Mouse (Mus musculus) hindbrain, embryonic 16.5 days (tissue): ENCODE data around the gene Gpr85. TPM values are rescaled to one million over a fixed set of nuclear protein-coding genes. Genes with fewer than 3 reads are reported as not detected.

Experiments used
- ATAC-seq: fragments of 200-750 bp; cut with Nextera tagmentation; 2 replicates; pipeline ENCODE4 v1.8.0; 2017; ENCODE audit warnings: moderate TSS enrichment, moderate library complexity
- H3K27ac ChIP-seq: fragments of 300-500 bp; sonication (generic); 2 replicates; pipeline ENCODE4 v1.5.1; 2014; ENCODE audit warnings: low read depth, mild to moderate bottlenecking, control low read depth, low read length, moderate library complexity
- H3K27me3 ChIP-seq: fragments of 300-500 bp; sonication (generic); replicated peaks from 2 replicates; pipeline ENCODE4 v1.6.1; 2014; ENCODE audit warnings: low read length; ENCODE audit not compliant: control insufficient read depth, insufficient read depth
- H3K36me3 ChIP-seq: fragments of 300-500 bp; sonication (generic); 2 replicates; pipeline ENCODE4 v1.6.1; 2014; ENCODE audit warnings: mild to moderate bottlenecking, low read length, moderate library complexity, mixed read lengths; ENCODE audit not compliant: control insufficient read depth, insufficient read depth
- H3K4me1 ChIP-seq: fragments of 300-500 bp; sonication (generic); 2 replicates; pipeline ENCODE4 v1.6.1; 2014; ENCODE audit warnings: low read depth, low read length; ENCODE audit not compliant: control insufficient read depth, insufficient read depth
- H3K4me2 ChIP-seq: fragments of 300-500 bp; sonication (generic); 2 replicates; pipeline ENCODE4 v1.6.1; 2014; ENCODE audit warnings: mild to moderate bottlenecking, low read length, control low read depth, moderate library complexity
- H3K4me3 ChIP-seq: fragments of 300-500 bp; sonication (generic); 2 replicates; pipeline ENCODE4 v1.5.1; 2014; ENCODE audit warnings: mild to moderate bottlenecking, low read length, control low read depth, moderate library complexity
- H3K9ac ChIP-seq: fragments of 300-500 bp; sonication (generic); 2 replicates; pipeline ENCODE4 v1.6.1; 2014; ENCODE audit warnings: low read depth, mild to moderate bottlenecking, control low read depth, low read length, moderate library complexity
- H3K9me3 ChIP-seq: fragments of 300-500 bp; sonication (generic); 2 replicates; pipeline ENCODE4 v1.6.1; 2014; ENCODE audit warnings: mild to moderate bottlenecking, low read length, moderate library complexity; ENCODE audit not compliant: control insufficient read depth
- WGBS: fragments of 180-500 bp; shearing (Covaris S2); extraction: QIAGEN DNeasy Blood & Tissue Kit; methylation state at CpG from one replicate; pipeline ENCODE4 v1.1.7; 2014; 5-methylcytosine and 5-hydroxymethylcytosine counted together
- polyA plus RNA-seq: library from polyadenylated mRNA; unstranded; fragments of >200 nt; fragmentation: Nextera tagmentation; extraction: Ambion mirVana; gene quantifications from 2 replicates; pipeline ENCODE4 v1.2.1, GENCODE M21; 2015

The Gpr85 gene
- polyA plus RNA-seq, 1 experiment from 2014 or later, result 95.1 TPM

GRCm38 (mm10) chr6:13832770-13833169, 7.0 kb downstream of the Gpr85 start:
- Histone ChIP-seq H3K4me1 (peaks cover 9% of the 10 kb centered on the region), H3K4me2 (peak overlapping the region; percentile 51), H3K27ac (no peak overlapping the region), H3K36me3 (no peaks in the 10 kb centered on the region), H3K9me3 (no peaks in the 10 kb centered on the region), H3K4me3 (no peak overlapping the region; the same call in 1 of the 2 replicates), H3K27me3 (no peaks in the 10 kb centered on the region), H3K9ac (no peak overlapping the region)
- 53% methylated on average over 2 of the region's 2 CpGs for WGBS
- ATAC-seq, result no peak

GRCm38 (mm10) chr6:13828877-13829276, 10.9 kb downstream of the Gpr85 start:
- Histone ChIP-seq H3K4me3 (no peak overlapping the region), H3K4me1 (peaks cover 9% of the 10 kb centered on the region), H3K27ac (no peak overlapping the region), H3K36me3 (no peaks in the 10 kb centered on the region), H3K27me3 (no peaks in the 10 kb centered on the region), H3K4me2 (no peak overlapping the region), H3K9ac (no peak overlapping the region), H3K9me3 (no peaks in the 10 kb centered on the region)
- 84% methylated on average over 1 of the region's 1 CpGs for WGBS
- ATAC-seq, result no peak

DNA sequence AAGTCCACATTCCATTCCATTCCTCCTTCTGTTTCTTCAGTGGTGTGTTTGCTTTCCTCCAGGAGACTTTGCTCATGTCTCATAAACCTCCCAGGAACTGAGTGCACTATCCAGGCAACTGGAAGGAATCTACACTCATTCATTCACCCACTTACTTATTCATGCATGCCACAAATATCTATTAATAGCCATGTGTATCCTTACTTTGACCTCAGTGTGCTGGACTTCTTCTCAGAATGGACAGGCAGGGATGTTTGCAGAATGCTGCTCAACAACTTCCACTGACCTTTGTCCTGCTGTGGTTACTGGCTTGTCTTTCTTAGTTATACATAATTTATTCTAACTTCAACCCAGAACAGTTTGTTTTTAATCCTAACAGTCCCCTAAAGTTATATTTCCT, 23.1 kb downstream of the Gpr85 start:
- H3K4me3 ChIP-seq, result no peak overlapping the region
- no peaks in the 10 kb centered on the region for H3K9me3 ChIP-seq
- no peak overlapping the region for H3K27ac ChIP-seq
- no peaks in the 10 kb centered on the region for H3K4me1 ChIP-seq
- H3K36me3 ChIP-seq, result no peaks in the 10 kb centered on the region
- no peak overlapping the region for H3K9ac ChIP-seq
- H3K4me2 ChIP-seq, result no peak overlapping the region
- no peak for ATAC-seq
- H3K27me3 ChIP-seq, result no peaks in the 10 kb centered on the region

GRCm38 (mm10) chr6:13812157-13812556, 27.6 kb downstream of the Gpr85 start:
- ATAC-seq, result no peak
- H3K36me3 ChIP-seq, result no peaks in the 10 kb centered on the region
- H3K4me1 ChIP-seq, result no peaks in the 10 kb centered on the region
- no peak overlapping the region for H3K9ac ChIP-seq
- H3K27me3 ChIP-seq, result no peaks in the 10 kb centered on the region
- no peak overlapping the region for H3K4me3 ChIP-seq
- H3K9me3 ChIP-seq, result no peaks in the 10 kb centered on the region
- H3K4me2 ChIP-seq, result no peak overlapping the region
- no peak overlapping the region for H3K27ac ChIP-seq
- WGBS, result 80% methylated on average over 4 of the region's 4 CpGs

DNA sequence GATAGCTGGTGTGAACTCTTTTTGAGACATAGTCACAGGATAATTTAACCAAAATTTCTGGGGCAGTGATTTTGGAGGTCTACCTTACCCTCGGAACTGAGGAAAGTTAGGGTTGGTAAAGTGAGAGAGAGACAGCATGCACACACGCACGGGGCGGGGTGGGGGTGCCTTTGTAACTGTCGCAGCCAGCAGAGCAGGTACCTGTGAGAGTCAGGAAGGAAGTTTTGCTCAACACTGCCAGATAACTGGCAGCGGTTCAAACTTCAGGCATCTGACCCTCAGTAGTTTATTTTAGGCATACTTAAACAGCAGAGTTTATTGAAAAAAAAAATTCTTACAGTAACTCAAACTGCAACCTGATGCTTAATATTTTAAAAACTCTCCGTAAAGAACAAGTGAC, 39.7 kb downstream of the Gpr85 start:
- no peaks in the 10 kb centered on the region for H3K36me3 ChIP-seq
- no peak overlapping the region for H3K9ac ChIP-seq
- no peak overlapping the region for H3K4me3 ChIP-seq
- no peak overlapping the region for H3K27ac ChIP-seq
- no peaks in the 10 kb centered on the region for H3K4me1 ChIP-seq
- H3K27me3 ChIP-seq, result no peaks in the 10 kb centered on the region
- no peak for ATAC-seq
- WGBS, result 76% methylated on average over 7 of the region's 7 CpGs
- no peak overlapping the region for H3K4me2 ChIP-seq
- no peaks in the 10 kb centered on the region for H3K9me3 ChIP-seq

GRCm38 (mm10) chr6:13797389-13797788, 42.4 kb downstream of the Gpr85 start:
- Histone ChIP-seq H3K36me3 (no peaks in the 10 kb centered on the region), H3K9me3 (no peaks in the 10 kb centered on the region), H3K4me3 (no peak overlapping the region), H3K4me2 (no peak overlapping the region), H3K4me1 (no peaks in the 10 kb centered on the region), H3K9ac (no peak overlapping the region), H3K27me3 (no peaks in the 10 kb centered on the region), H3K27ac (no peak overlapping the region)
- 0 out of 2 replicates have a peak, but pooled peaks have one; percentile 60 for ATAC-seq

Other genes starting within 250 kb of the Gpr85 start
- gene Tmem168, start 231.8 kb downstream of the Gpr85 start, polyA plus RNA-seq, result 19.4 and 22.7 TPM in 2 replicates
- 15.0 and 18.4 TPM in 2 replicates for gene Bmt2, start 162.0 kb downstream of the Gpr85 start, polyA plus RNA-seq
- gene 2610001J05Rik, start 31.6 kb upstream of the Gpr85 start, polyA plus RNA-seq, result 103 and 107 TPM in 2 replicates